ENCODE assay signal across 20 mouse cellular contexts in the genomic region with DNA sequence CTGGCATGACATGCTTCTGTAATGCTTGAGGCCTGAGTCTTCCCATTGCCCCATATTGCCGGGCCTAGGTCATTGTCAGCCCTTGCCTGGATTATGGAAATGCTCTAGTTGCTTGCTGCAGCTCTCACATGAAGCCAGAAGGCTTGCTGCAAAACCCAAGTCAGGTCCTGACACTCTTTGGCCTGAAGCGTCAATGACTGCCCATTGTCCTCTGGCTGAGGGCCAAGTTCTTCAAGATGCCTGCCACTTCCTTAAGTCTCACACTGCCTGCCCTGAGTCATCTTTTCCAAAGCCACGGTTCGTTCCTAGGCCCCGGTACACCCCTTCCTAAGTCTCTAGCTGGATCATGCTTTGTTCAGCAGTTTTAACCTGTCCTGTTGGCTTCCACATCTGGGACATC. TPM values are rescaled to one million over a fixed set of nuclear protein-coding genes. Genes with fewer than 3 reads are reported as not detected.
"Had no signal": no experiment of that assay in that cellular context is flagged by ENCODE, and none has a peak within 500 bp of the region (broad histone marks: within the 10 kb centered on the region; RNA-seq: fewer than 3 reads in every experiment).

No protein-coding gene starts in this region.

- H3K36me3 ChIP-seq: limb, embryonic 12.5 days; limb, embryonic 15.5 days; midbrain, embryonic 12.5 days; midbrain, embryonic 15.5 days; neural tube, embryonic 12.5 days; neural tube, embryonic 15.5 days had no signal

- DNase-seq: kidney, postnatal 10 days; left cerebral cortex, postnatal 4 days; liver, postnatal 0 days; lung, embryonic 14.5 days; right cerebral cortex, adult 18-20 months; right cerebral cortex, postnatal 14 days; right cerebral cortex, postnatal 4 days; thymus, adult 2 months; thymus, postnatal 25 days had no signal

- H3K9me3 ChIP-seq: limb, embryonic 12.5 days; limb, embryonic 15.5 days; midbrain, embryonic 12.5 days; midbrain, embryonic 15.5 days; neural tube, embryonic 12.5 days; neural tube, embryonic 15.5 days had no signal

- H3K27ac ChIP-seq: limb, embryonic 12.5 days; limb, embryonic 15.5 days; liver, embryonic 14.5 days; macrophage; midbrain, embryonic 12.5 days; midbrain, embryonic 15.5 days; neural tube, embryonic 12.5 days; neural tube, embryonic 15.5 days; stomach, postnatal 0 days had no signal

- H3K4me2 ChIP-seq: limb, embryonic 12.5 days; limb, embryonic 15.5 days; liver, embryonic 11.5 days; lung, embryonic 14.5 days; midbrain, embryonic 12.5 days; midbrain, embryonic 15.5 days; neural tube, embryonic 12.5 days had no signal

- H3K4me3 ChIP-seq: limb, embryonic 12.5 days; limb, embryonic 15.5 days; midbrain, embryonic 12.5 days; midbrain, embryonic 15.5 days; neural tube, embryonic 12.5 days; neural tube, embryonic 15.5 days had no signal

- ATAC-seq: liver, postnatal 0 days; lung, postnatal 0 days; midbrain, embryonic 15.5 days had no signal

- H3K27me3 ChIP-seq: midbrain, embryonic 15.5 days had no signal

- H3K9ac ChIP-seq: limb, embryonic 12.5 days; limb, embryonic 15.5 days; liver, embryonic 14.5 days; liver, postnatal 0 days; lung, embryonic 14.5 days; midbrain, embryonic 12.5 days; midbrain, embryonic 15.5 days; neural tube, embryonic 12.5 days; neural tube, embryonic 15.5 days had no signal

RNA-seq across cellular contexts. Expression of gene Slc12a5, which starts 12.0 kb away (rescaled TPM):
- polyA plus RNA-seq: macrophage had no signal
